Mouse (Mus musculus): ENCODE measurements around the gene Tango2.

Tango2 gene

DNA sequence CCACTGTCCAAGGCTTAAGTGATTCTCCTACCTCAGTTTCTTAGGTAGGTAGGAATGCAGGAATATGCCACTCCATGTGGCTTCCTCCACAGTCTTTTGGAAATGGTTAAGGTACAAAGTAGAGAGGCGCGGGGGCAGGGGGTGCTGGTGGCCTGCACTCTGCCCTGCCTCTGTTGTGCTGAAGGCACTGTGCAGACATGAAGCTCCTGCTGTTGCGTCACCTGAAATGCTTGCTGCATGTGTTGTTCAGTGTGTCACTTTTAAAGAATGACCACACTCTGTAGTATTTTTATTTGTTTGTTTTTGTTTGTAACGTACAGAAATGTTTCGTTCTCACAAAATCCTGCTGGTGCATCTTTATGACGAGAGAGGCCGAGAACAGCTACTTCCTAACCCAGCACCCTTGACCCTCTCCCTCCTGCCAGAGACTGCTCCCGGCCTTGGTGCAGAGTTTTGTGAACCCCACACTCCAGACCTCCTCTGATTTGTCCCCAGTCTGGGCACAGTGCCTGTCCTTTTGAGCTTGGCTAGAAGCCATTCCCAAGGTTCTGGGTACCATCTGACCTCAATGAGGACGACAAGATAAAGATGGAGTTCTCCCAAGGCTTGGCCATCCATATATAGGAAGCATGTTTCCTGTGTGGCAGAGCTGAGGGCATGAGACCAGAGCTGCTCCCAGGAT lies 35.3 kb upstream of the Tango2 start:
- DNase-seq = peak; percentile 64 to 67

DNA sequence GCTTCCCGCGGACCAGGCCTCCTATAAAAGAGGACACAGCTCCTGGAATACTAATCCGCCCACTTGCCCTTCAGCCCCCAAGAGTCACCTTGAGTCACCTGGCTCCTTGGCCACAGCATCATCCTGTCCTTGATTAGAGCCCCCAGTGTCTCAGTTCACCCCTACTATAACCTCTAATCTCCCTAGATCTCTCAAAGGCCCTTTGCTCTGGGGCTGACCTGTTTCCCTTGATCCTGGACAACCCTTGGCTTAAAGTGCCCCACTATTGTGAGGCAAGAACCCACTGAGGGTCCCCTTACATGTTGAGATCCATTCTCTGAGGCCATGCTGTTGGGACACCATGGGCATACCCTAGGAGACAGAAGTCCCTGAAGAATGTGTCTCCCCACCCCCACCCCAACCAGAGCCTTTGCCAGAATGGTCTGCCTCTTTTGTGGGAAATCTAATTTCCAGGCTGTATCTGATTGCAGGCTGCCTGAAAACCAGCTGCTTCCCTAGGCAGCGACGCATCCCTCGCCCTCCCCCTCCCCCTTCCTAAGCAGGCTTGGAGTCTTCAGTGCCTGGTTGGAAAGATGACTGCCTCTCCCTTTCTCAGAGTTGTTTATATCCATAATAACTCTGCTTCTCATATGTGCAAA lies 33.8 kb upstream of the Tango2 start:
- DNase-seq = no peak

DNA sequence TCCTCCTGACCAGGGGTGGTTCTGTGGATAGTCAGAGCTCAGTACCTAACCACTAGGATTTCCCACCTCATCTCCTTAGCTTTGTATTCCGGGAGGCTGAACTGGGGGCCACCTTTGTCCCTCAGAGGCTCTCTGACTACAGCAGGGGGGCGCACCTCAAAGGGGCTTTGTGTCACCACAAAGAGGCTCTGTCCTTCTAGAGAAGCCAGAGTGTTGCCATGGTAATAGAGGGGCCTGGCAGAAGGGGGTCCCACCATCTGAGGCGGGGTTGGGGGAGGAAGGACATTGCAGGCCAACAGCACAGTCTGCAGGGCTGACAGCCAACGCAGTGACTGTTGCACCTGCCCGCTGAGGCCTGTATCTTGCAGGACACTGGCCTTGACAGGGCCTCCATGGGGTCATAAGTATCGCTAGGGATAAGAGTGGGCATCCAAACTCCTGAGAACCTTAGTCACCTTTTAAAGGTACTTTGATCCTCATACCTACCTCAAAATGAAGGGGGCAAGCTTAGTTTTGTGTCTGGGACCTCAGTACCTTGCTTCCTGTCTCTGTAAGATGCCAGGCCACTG lies 32.7 kb upstream of the Tango2 start:
- no peak for DNase-seq

DNA sequence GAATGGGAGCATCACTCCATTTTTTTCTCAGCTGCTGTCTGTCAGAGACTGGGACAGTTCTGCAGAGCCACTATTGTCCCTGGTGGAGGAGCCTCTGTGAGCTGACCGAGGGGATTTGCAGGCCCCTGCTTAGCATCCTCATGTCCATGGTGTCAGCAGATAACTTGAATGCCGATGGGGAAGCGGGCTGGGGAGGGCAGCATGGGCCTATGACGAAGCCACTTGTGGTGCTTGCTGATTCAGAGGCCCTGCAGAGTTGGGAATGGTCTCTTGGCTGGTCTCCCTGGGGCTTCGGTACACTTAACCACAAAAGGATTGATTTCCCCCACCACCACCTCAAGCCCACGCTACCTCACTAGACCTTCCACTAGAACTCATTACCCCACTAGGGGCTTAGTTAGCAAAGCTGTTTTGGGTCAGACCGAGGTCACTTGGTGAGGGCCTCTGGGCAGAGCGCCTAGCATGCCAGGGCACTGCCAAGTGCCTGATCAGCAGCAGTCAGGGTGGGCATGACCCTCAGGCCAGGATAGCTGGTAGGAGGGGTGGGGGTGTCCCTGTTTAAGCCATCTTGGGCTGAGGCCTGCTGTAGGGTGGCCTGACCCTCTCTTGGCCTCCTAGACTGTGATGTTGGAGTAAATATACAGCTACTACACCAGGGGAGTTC lies 31.6 kb upstream of the Tango2 start:
- DNase-seq = no peak

DNA sequence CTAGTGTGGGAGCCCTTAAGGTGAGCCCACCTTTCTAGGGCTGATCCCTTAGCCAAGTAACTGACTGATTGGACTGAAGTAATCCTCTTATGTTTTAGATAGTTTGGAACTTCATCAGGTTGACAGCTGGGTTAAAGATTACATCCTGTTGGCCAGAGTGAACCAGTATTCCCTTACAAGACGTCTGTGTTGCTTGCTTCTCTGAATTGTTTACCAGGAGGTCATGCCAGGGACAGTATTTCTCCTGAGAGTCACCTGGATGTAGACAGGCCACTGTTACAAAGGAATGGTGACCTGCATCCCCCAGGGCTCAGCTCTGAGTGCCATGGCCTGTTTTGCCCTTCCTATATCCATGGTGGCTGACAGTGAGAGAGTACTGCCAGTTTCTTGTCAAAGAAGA lies 30.6 kb upstream of the Tango2 start:
- no peak for DNase-seq

DNA sequence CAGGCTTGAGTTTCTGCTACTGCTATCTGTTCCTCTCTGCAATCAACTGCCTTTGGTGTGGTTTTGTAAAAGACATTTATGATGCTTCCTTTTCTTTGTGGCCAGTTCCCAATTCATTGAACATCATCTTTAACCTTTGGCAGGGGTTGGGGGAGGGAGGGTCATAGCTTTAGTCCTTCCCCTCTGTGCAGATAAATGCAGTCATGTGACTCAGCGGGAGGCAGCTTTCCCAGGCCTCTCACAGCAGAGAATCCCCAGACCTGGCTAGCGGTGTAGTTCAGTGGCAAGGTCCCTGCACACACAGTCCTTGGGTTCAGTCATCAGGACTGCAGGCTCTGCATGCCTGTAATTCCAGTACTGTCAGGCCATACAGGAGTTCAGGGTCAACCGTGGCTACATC lies 29.3 kb upstream of the Tango2 start:
- DNase-seq = no peak

DNA sequence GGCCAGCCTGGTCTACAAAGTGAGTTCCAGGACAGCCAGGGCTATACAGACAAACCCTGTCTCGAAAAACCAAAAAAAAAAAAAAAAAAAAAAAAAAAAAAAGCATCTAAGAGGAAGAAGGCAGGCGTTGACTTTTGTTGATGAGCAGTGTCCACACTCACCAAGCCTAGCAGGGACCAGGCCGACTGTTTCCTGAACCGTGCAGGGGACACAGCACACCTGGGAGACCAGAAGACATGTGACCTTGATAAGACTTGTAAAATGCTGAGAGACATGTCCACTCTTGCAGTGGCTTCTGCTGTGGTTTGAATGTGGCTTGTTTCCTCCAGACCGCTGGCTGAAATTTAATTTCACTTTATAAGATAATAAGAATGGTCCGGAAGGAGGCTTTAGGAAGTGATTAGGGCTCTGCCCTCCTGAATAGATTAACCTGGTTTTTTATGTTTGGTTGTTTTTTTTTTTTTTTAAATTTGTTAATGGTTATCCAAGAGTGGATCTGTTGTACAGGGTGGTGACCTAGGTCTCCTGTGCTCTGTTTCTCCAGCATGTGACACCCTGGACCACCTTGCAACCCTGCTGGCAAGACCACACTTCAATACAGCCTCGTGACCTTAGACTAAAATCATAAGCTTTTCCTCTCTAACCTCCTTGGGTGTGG lies 28.5 kb upstream of the Tango2 start:
- DNase-seq = no peak

DNA sequence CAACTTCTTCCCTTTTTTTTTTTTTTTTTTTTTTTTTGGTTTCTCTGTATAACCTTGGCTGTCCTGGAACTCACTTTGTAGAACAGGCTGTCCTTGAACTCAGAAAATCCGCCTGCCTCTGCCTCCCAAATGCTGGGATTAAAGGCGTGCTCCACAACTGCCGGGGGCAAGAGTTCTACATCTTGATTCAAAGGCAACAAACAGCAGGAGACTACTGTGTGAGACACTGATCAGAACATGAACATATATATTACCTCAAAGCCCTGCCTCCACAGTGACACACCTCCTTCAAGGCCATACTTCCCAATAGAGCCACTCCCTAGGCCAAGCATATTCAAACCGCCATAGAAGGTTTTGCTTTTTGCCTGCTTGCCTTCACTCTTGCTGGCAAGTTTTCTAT lies 25.7 kb upstream of the Tango2 start:
- no peak for DNase-seq

DNA sequence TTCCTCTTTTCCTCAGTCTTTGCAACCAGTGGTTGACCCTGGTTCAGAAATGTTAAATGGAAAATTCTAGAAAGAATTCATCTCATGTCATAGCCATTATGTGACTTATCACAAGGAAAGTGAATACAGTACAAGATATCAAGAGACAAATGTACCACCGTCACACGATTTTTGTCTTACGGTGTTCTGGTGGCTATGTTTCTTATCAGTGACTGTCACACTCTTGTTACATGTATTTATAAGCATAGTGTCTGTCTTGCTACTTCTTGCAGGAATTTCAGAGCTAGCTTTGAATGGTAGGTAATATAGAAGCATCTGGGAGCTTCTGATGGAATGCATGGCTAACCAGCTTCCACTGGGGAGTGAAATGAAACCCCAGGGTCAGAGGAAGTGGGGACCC lies 22.3 kb upstream of the Tango2 start:
- DNase-seq = no peak

DNA sequence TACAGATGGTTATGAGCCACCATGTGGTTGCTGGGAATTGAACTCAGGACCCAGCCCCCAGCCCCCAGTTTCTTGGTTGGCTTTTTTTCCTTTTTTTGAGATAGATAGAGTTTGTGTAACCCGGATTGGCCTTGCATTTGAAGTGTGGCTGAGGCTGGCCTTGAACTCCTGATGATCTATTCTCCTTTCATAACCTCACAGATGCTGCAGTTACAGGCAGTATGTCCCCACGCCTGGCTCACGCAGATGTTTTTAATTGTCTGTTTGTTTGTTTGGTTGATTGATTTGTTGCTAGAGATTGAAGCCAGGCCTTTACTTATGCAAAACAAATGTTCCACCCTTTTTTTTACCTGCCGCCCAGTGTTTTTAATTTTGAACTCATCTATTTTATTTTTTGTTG lies 18.9 kb upstream of the Tango2 start:
- DNase-seq = no peak

DNA sequence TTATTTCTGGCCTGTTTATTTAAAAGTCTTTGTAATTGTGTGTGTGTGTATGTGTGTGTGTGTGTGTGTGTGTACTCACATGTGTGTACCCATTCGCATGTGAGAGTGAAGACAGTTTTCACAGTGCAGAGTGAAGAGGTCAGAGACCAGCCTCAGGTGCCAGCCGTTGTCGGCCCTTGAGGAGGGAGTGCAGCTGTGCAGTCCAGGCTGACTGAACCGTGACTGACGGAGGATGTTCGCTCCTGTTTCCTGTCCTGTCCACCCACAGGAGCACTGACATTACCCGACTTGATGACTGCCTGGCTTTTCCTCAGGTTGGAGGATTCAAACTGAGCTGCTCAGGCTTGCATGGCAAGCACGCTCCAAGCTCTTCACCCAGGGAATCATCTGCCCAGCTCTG lies 15.0 kb upstream of the Tango2 start:
- DNase-seq = no peak

DNA sequence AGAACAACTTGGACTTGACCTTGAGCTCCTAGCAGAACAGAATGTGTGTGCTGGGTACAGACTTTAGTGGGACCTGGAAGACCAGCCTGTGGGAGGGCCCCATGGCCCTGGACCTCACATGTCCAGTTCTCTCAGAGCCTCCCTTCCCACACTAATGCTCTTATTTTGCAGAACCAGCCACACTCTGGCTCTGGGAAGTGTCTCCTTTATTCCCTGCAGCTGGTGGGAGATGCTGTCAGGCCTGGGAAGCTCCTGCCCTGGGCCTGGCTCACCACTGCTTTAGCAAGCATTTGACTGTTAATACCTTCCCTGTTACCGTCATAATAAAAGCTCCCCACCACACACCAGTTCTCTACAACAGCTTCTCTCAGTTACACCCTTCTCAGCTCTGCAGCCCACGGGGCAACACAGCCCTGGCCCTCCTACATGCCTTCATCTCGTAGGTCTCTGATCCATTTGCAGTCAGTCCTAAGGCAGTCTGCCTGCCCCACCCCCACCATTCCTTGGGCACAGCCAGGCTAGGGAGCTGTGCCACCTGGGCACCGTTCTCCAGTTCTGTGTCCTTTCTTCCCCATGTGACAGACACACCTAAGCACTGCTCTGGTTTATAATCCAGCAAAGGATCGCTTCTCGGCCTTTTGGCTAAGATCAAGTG lies 12.4 kb upstream of the Tango2 start:
- peak; percentile 77 to 82 for DNase-seq

DNA sequence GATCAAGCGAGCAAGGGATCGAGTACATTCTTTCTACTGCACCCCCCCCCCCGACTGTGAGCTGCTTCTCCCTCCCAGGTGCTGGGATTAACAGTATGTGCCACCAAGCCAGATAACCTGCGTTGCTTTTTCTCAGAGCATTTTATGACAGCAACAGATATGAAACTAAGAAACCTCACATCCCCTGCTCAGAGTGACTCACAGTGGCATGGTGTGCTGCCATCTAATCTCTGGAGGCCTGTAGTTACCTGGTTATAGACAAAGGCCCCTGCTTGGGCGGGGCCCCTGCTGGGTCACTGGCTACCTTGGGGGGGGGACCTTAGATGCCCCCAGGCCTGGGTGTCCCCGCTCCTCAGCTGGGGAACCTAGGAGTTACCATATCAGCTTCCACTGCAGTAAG lies 10.1 kb upstream of the Tango2 start:
- no peak for DNase-seq

DNA sequence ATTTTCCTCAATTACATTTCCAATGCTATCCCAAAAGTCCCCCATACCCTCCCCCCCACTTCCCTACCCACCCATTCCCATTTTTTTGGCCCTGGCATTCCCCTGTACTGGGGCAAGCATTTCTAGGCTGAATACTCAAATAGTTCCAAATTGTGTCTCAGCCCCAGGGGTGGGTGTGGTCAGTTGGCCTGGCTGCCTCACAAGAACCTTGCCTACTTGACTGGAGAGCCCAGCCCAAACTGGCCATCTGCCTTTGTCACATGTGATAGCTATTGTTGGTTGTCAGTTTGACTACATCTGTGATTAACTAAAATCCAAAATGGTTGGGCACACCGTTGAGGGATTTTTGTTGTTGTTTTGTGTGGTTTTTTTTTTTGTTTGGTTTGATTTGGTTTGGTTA lies 9.1 kb upstream of the Tango2 start:
- DNase-seq = peak in 1 of 2 experiments; percentile 32

DNA sequence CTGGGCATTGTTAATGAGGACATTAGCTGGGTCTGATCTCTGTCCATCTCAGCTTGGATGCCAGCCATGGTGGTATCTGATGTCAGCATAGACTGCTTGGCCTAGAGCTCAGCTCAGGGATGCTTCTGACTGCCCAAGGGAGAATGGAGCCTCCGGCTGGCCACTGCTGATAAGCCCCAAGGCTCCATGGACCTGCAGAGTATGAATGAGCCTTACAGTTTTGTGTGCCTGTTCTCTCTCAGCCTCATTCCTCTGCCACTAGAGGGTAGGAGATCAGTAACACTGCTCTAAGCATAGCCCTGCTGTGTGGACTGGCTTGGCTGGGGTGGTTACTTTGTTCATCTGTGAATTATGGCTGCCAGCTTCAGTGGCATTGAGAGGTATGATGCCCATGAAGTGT lies 5.2 kb upstream of the Tango2 start:
- no peak for DNase-seq

DNA sequence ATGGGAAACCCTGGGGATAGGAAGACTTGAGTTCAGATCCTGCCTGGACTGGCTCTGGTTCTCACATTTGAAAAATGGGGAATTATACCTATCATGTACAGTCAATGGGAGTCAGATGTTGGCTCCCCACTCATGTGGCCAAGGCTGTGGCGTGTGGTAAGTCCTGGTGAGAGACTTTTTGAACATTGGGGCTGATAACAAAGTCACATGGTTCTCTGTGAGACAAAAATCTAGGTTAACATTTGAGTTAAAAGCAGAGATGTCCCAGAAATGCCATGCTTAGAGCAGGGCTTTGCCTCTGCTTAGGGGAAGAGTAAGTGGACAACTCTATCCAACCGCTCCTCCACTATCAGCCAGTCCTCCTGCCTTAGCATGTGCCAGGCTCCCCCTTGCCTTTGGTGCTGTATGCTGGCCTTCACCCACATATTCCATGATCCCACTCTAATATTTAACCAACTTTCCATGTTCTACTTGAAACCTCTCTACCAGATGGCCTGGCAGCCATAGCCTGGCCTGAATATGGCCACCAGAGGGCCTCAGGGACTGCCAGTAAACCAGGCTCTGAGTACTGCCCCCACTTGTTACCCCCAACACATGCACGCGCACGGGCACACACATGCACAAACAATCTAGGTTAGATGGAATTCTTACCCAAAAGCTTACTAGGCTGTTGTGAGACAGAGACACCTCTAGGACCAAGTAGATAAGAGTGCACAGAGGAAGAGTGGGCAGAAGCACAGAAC lies 3.6 kb upstream of the Tango2 start:
- DNase-seq = peak; percentile 75 to 79

DNA sequence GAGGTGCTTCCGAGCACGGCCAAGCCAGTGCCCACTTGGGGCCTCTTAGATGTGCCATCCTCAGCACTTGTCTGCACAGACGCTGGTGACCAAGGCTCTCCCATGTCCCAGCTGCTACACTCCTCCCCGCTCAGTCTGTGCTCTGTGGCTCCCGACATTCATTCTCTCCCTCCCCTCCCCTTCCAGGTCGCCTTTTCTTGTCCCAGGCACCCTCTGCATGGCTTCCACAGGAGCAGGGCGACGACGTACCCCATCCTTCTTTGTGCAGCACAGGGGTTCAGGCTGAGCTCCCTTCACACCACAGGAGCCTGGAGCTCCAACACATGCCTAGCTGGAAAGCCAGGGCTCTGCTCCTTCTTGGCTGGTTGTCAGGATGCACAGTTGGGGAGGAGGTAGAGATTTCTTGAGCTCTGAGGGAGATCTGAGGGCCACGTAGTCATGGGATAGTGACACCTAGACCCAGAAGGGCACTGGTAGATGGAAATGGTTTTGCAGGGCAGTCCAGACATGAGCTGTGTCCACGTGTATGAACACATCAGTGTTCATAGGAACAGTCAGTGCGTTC lies 1.9 kb upstream of the Tango2 start:
- peak; percentile 36 to 55 for DNase-seq

DNA sequence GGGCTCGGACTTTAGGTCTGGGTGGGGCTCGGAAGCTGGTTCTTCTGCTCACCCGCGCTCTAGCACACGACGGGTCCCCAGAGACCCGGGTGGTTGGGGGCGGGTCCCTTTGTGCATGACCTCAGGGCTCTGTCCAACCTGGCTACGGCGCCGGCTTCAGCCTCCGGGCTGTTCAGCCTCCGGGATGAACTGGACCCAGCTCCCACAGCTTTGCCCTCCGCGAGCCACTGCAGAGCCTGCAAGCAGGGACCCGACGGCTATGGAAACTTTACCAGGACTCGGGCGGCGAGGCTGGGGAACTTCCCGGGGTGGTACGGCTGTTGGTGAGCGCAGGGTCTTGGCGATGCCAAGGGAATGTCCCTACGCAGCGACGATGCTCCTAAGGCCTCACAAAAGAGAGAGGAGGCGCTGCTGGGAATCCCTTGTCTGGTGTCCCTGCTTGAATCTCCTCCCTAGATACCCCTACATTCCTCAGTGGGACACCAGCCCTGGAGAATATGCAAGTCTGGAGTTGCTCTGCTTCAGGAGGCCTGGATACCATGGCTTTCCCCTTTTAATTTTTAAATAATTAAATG lies 785 bp upstream of the Tango2 start:
- peak; percentile 62 to 68 for DNase-seq

DNA sequence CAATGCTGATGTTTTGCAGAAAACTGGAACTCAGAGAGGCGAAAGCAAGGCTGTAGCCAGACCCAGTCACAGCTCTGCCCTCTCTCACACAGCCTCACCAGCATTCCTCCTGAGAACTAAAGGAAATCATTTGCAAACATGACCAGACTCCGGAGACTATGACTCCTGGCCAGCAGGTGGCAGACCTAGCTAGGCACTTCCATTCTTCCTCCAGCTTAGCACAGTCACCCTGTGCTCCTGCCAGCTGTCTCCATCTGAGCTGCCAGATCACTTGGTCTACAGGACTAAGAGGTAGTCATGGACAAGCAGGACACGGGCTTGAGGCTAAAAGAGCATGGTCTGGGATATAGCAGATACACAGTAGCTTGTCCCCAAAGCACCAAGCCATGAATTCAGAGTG lies 2.7 kb downstream of the Tango2 start:
- peak; percentile 92 to 95 for DNase-seq

DNA sequence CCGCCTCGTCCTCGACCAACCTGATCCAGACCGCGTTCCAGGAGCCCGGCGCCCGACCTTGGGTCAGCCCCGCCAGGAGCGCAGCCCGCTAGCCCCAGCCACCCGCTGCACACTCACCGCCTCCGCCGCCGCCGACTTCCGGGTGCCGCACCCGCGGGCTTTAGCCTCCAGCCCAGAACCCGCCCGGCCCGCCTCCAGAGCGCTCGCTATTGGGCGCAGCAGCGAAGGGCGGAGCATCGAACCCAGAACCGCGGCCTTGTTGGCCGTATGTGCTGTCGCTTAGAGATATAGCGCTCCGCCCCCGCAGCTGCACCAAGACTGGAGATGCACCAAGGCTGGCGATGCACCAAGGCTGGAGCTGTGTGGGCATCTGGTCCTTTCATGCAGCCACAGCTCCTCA lies 4.1 kb downstream of the Tango2 start:
- peak; percentile 96 to 98 for DNase-seq
